Mouse (Mus musculus) liver, embryonic 11.5 days (tissue): Measurements from ENCODE around the gene B4galnt4. TPM values are rescaled to one million over a fixed set of nuclear protein-coding genes. Genes with fewer than 3 reads are reported as not detected.

Experiments
- ATAC-seq: fragments of 200-750 bp; cut with Nextera tagmentation; replicated peaks from 2 replicates; pipeline ENCODE4 v1.8.0; 2017; ENCODE audit warnings: moderate number of reproducible peaks, mild to moderate bottlenecking, moderate TSS enrichment, moderate library complexity; ENCODE audit not compliant: low FRiP score
- DNase-seq: peaks from one replicate; pipeline ENCODE4 v3.0.0-alpha.2; 2017; ENCODE audit warnings: low spot score
- H3K27ac ChIP-seq: fragments of 300-500 bp; sonication (generic); 2 replicates; pipeline ENCODE4 v1.5.1; 2014; ENCODE audit warnings: mild to moderate bottlenecking, low read depth, low read length, control low read depth
- H3K27me3 ChIP-seq: fragments of 300-500 bp; sonication (generic); replicated peaks from 2 replicates; pipeline ENCODE4 v1.6.1; 2014; ENCODE audit warnings: low read length, mixed read lengths; ENCODE audit not compliant: control insufficient read depth, insufficient read depth
- H3K36me3 ChIP-seq: fragments of 300-500 bp; sonication (generic); 2 replicates; pipeline ENCODE4 v1.6.1; 2014; ENCODE audit warnings: mild to moderate bottlenecking, low read length, moderate library complexity, mixed read lengths; ENCODE audit not compliant: control insufficient read depth, insufficient read depth
- H3K4me1 ChIP-seq: fragments of 300-500 bp; sonication (generic); replicated peaks from 2 replicates; pipeline ENCODE4 v1.6.1; 2014; ENCODE audit warnings: low read length, mixed read lengths; ENCODE audit not compliant: control insufficient read depth, insufficient read depth
- H3K4me2 ChIP-seq: fragments of 300-500 bp; sonication (generic); 2 replicates; pipeline ENCODE4 v1.6.1; 2014; ENCODE audit warnings: mild to moderate bottlenecking, control low read depth, moderate library complexity
- H3K4me3 ChIP-seq: fragments of 300-500 bp; sonication (generic); 2 replicates; pipeline ENCODE4 v1.5.1; 2014; ENCODE audit warnings: low read depth, low read length, control low read depth
- H3K9ac ChIP-seq: fragments of 300-500 bp; sonication (generic); 2 replicates; pipeline ENCODE4 v1.6.1; 2014; ENCODE audit warnings: low read depth, low read length, control low read depth
- H3K9me3 ChIP-seq: fragments of 300-500 bp; sonication (generic); 2 replicates; pipeline ENCODE4 v1.6.1; 2016; ENCODE audit warnings: low read length, inconsistent platforms, mixed read lengths; ENCODE audit not compliant: control insufficient read depth
- WGBS: fragments of 180-500 bp; shearing (Covaris S2); extraction: QIAGEN DNeasy Blood & Tissue Kit; methylation state at CpG from one replicate; pipeline ENCODE4 v1.1.7; 2014; 5-methylcytosine and 5-hydroxymethylcytosine counted together
- polyA plus RNA-seq: library from polyadenylated mRNA; unstranded; fragments of >200 nt; fragmentation: Nextera tagmentation; extraction: Ambion mirVana; gene quantifications from 2 replicates; pipeline ENCODE4 v1.2.1, GENCODE M21; 2014

The B4galnt4 gene
- polyA plus RNA-seq, 1 experiment from 2014 or later, result 3.4 TPM

DNA sequence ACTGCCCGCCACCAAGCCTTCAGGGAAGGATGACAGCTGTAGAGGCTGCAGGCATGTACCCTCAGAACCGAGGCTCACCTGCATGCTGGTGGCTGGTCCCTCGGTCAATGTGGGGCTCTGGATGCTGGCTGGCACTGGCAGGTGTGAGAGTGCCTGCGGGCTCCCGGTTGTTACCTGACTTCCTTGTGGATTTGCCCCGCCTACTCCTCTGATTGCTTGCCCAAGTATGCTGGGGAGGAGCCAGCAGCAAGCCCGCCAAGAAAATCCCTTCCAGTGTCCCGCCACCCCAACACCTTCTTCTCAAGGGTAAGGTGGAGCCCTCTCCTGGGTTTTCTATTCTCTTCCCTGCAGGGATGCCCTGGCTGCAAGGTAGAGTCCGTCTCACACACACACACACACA, 56.7 kb downstream of the B4galnt4 start, which contains the start of gene Ano9:
TSS of gene Ano9 (minus strand) at position 171 of the 400 bp plus-strand sequence.
- Histone ChIP-seq H3K4me2 (no peak within 1 kb of the TSS), H3K9me3 (no peaks in the 10 kb centered on the region), H3K27me3 (0 out of 2 replicates have a peak, but pooled peaks cover 5% of the 10 kb centered on the region), H3K4me1 (peaks cover 30% of the 10 kb centered on the region), H3K9ac (no peak within 1 kb of the TSS), H3K27ac (no peak within 1 kb of the TSS), H3K36me3 (no peaks in the 10 kb centered on the region), H3K4me3 (no peak within 1 kb of the TSS)
- DNase-seq (no peak), ATAC-seq (no peak)
- 28% methylated on average over 9 of the region's 9 CpGs for WGBS

DNA sequence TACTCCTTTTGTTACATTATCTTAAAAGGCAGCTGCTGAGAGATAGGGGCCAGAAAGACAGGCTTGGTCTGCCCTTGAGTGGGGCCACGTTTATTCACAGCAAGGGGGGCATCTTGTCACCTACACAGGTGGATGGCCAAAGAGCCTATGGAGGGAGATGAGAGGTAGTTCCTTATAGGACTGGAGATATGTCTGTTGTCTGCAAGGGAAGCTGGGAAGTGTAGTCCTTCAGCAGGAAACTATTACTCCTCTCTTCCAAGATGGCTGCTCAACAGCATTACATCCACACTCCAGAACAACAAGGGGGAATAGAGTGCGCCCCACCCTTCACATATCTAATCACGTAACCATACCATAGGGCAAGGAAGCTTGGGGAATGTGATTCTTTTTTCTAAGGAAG, 58.6 kb downstream of the B4galnt4 start:
- 65% methylated on average over 3 of the region's 3 CpGs for WGBS
- Histone ChIP-seq H3K27me3 (0 out of 2 replicates have a peak, but pooled peaks cover 5% of the 10 kb centered on the region), H3K9me3 (no peaks in the 10 kb centered on the region), H3K4me3 (no peak overlapping the region), H3K36me3 (no peaks in the 10 kb centered on the region), H3K4me2 (no peak overlapping the region), H3K27ac (no peak overlapping the region), H3K9ac (no peak overlapping the region), H3K4me1 (peaks cover 32% of the 10 kb centered on the region)
- ATAC-seq (no peak), DNase-seq (no peak)

- Histone ChIP-seq H3K4me3 (no peak overlapping the region), H3K4me1 (peaks cover 36% of the 10 kb centered on the region), H3K27ac (no peak overlapping the region; the same call in 1 of the 2 replicates), H3K36me3 (no peaks in the 10 kb centered on the region), H3K9ac (no peak overlapping the region), H3K9me3 (no peaks in the 10 kb centered on the region), H3K4me2 (no peak overlapping the region), H3K27me3 (0 out of 2 replicates have a peak, but pooled peaks cover 5% of the 10 kb centered on the region)
- DNase-seq, result no peak
- WGBS, result 69% methylated on average over 3 of the region's 3 CpGs
- ATAC-seq, result no peak
Observed at GRCm38 (mm10) chr7:141120605-141121004, 59.7 kb downstream of the B4galnt4 start.

DNA sequence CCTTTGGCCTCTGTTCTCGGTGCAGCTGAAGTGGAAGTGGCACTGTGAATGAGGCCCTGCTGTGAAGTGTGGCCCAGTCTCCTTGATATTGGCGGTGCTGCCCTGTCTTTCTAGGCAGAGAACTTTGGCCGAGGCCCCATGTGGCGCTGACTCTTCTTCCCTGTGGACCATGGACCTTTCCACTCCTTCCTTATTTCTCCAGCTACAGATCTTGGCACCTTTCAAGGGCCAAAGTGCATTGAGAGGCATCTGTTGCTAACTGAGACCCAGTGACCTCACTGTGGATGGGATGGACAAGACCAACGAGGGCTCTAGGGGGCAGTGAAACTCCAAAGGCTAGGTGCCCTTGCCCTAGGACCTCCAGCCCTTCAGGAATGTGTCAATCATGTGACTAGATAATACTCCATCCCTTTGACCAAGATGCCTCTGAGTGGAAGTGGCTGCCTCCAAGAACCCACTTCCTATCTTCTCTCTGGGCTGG, 60.2 kb downstream of the B4galnt4 start:
- Histone ChIP-seq H3K4me2 (no peak overlapping the region), H3K4me3 (no peak overlapping the region), H3K27ac (no peak overlapping the region; the same call in 1 of the 2 replicates), H3K9ac (no peak overlapping the region), H3K36me3 (no peaks in the 10 kb centered on the region), H3K27me3 (0 out of 2 replicates have a peak, but pooled peaks cover 5% of the 10 kb centered on the region), H3K4me1 (peaks cover 39% of the 10 kb centered on the region), H3K9me3 (no peaks in the 10 kb centered on the region)
- no peak for ATAC-seq
- 73% methylated on average over 5 of the region's 5 CpGs for WGBS
- DNase-seq, result no peak

Other genes starting within 250 kb of the B4galnt4 start
- gene Zfp941, start 238.9 kb upstream of the B4galnt4 start, polyA plus RNA-seq, result 0.63 and 0.96 TPM in 2 replicates
- 2.7 and 3.7 TPM in 2 replicates for gene Urah, start 226.1 kb upstream of the B4galnt4 start, polyA plus RNA-seq
- not detected in 2 replicates for gene Scgb1c1, start 215.6 kb upstream of the B4galnt4 start, polyA plus RNA-seq
- gene Odf3, start 213.3 kb upstream of the B4galnt4 start, polyA plus RNA-seq, result not detected in 2 replicates
- not detected in 2 replicates for gene Gm45785, start 204.8 kb upstream of the B4galnt4 start, polyA plus RNA-seq
- gene Ric8a, start 204.1 kb upstream of the B4galnt4 start, polyA plus RNA-seq, result 44.3 and 45.4 TPM in 2 replicates
- gene Bet1l, start 203.5 kb upstream of the B4galnt4 start, polyA plus RNA-seq, result 21.5 and 25.1 TPM in 2 replicates
- 162 and 183 TPM in 2 replicates for gene Psmd13, start 179.1 kb upstream of the B4galnt4 start, polyA plus RNA-seq
- 19.9 and 24.5 TPM in 2 replicates for gene Sirt3, start 178.8 kb upstream of the B4galnt4 start, polyA plus RNA-seq
- 0.97 TPM in 1 of 2 replicates, not detected in the other for gene Cox8b, start 160.7 kb upstream of the B4galnt4 start, polyA plus RNA-seq
- gene Nlrp6, start 140.2 kb upstream of the B4galnt4 start, polyA plus RNA-seq, result 1.3 and 1.9 TPM in 2 replicates
- gene Pgghg, start 119.7 kb upstream of the B4galnt4 start, polyA plus RNA-seq, result 13.1 and 13.2 TPM in 2 replicates
- gene Ifitm5, start 110.8 kb upstream of the B4galnt4 start, polyA plus RNA-seq, result 0.58 and 0.60 TPM in 2 replicates
- not detected in 2 replicates for gene Gm45717, start 105.2 kb upstream of the B4galnt4 start, polyA plus RNA-seq
- 478 and 500 TPM in 2 replicates for gene Ifitm2, start 105.1 kb upstream of the B4galnt4 start, polyA plus RNA-seq
- 32.7 and 33.5 TPM in 2 replicates for gene Ifitm1, start 93.9 kb upstream of the B4galnt4 start, polyA plus RNA-seq
- 45.0 and 47.5 TPM in 2 replicates for gene Ifitm3, start 50.3 kb upstream of the B4galnt4 start, polyA plus RNA-seq
- 0.90 and 0.97 TPM in 2 replicates for gene Ifitm6, start 43.2 kb upstream of the B4galnt4 start, polyA plus RNA-seq
- not detected in 2 replicates for gene Gm17387, start 32.0 kb upstream of the B4galnt4 start, polyA plus RNA-seq
- gene Pkp3, start 17.1 kb downstream of the B4galnt4 start, polyA plus RNA-seq, result 1.9 and 2.7 TPM in 2 replicates
- 21.4 and 23.5 TPM in 2 replicates for gene Sigirr, start 39.5 kb downstream of the B4galnt4 start, polyA plus RNA-seq
- gene Ano9, start 56.7 kb downstream of the B4galnt4 start, polyA plus RNA-seq, result 0.09 and 0.41 TPM in 2 replicates
- gene Ptdss2, start 61.3 kb downstream of the B4galnt4 start, polyA plus RNA-seq, result 134 and 147 TPM in 2 replicates
- gene Rnh1, start 111.8 kb downstream of the B4galnt4 start, polyA plus RNA-seq, result 91.2 and 93.7 TPM in 2 replicates
- gene Hras, start 132.9 kb downstream of the B4galnt4 start, polyA plus RNA-seq, result 112 and 118 TPM in 2 replicates
- gene Lrrc56, start 133.1 kb downstream of the B4galnt4 start, polyA plus RNA-seq, result 20.8 and 20.9 TPM in 2 replicates
- gene Lmntd2, start 153.0 kb downstream of the B4galnt4 start, polyA plus RNA-seq, result 1.8 and 2.6 TPM in 2 replicates
- 35.1 TPM in 2 replicates for gene Rassf7, start 154.8 kb downstream of the B4galnt4 start, polyA plus RNA-seq
- gene Phrf1, start 167.7 kb downstream of the B4galnt4 start, polyA plus RNA-seq, result 70.9 and 81.0 TPM in 2 replicates
- 4.0 and 4.1 TPM in 2 replicates for gene Irf7, start 205.4 kb downstream of the B4galnt4 start, polyA plus RNA-seq
- 0.44 and 0.53 TPM in 2 replicates for gene Cdhr5, start 215.7 kb downstream of the B4galnt4 start, polyA plus RNA-seq
- 1.2 and 1.6 TPM in 2 replicates for gene Sct, start 218.0 kb downstream of the B4galnt4 start, polyA plus RNA-seq
- 0.16 and 0.17 TPM in 2 replicates for gene Drd4, start 230.9 kb downstream of the B4galnt4 start, polyA plus RNA-seq